Mouse (Mus musculus) ES-E14 (cell line): ENCODE results near the gene Nfatc2. TPM values are rescaled to one million over a fixed set of nuclear protein-coding genes. Genes with fewer than 3 reads are reported as not detected.
A peak's percentile ranks its signal among the peaks of the same experiment; 100 is the strongest.

Experiments used
- DNase-seq: peaks from one replicate; pipeline ENCODE4 v3.0.0-alpha.2; 2013; ENCODE audit warnings: low read depth, low spot score
- H3K27ac ChIP-seq: 2 replicates; pipeline ENCODE4 v1.5.1; 2012; ENCODE audit warnings: low read depth, mild to moderate bottlenecking, low read length, moderate library complexity, mixed read lengths; ENCODE audit not compliant: poor library complexity, insufficient read depth, severe bottlenecking
- H3K36me3 ChIP-seq: 2 replicates; pipeline ENCODE4 v1.6.1; 2012; ENCODE audit warnings: mild to moderate bottlenecking, low read length, moderate library complexity, mixed read lengths; ENCODE audit not compliant: control insufficient read depth, poor library complexity, insufficient read depth, severe bottlenecking
- H3K4me1 ChIP-seq, 2 experiments: fragments of 150-350 bp in 1 of 2; sonication (generic) in 1 of 2; 2 replicates each; pipeline ENCODE4 v1.6.1; 2012; ENCODE audit warnings: low read length in 2 of 2, mild to moderate bottlenecking in 1 of 2, mixed read lengths in 1 of 2; ENCODE audit not compliant: control insufficient read depth in 2 of 2, insufficient read depth in 2 of 2, poor library complexity in 1 of 2
- H3K4me3 ChIP-seq, 2 experiments: fragments of 150-350 bp in 1 of 2; sonication (generic) in 1 of 2; 2 replicates each; pipeline ENCODE4 v1.5.1; 2012; ENCODE audit warnings: low read length in 2 of 2, low read depth in 1 of 2, mild to moderate bottlenecking in 1 of 2, mixed read lengths in 1 of 2; ENCODE audit not compliant: insufficient read depth in 1 of 2, poor library complexity in 1 of 2, severe bottlenecking in 1 of 2
- H3K9ac ChIP-seq: 2 replicates; pipeline ENCODE4 v1.6.1; 2012; ENCODE audit warnings: low read depth, mild to moderate bottlenecking, low read length, mixed read lengths; ENCODE audit not compliant: poor library complexity, insufficient read depth, severe bottlenecking
- H3K9me3 ChIP-seq: fragments of 150-350 bp; sonication (generic); 2 replicates; pipeline ENCODE4 v1.6.1; 2012; ENCODE audit warnings: low read depth, mild to moderate bottlenecking, low read length; ENCODE audit not compliant: control insufficient read depth, insufficient read depth
- CHD2 ChIP-seq: IDR thresholded peaks from 2 replicates; pipeline ENCODE4 v1.6.1; 2014; ENCODE audit warnings: mild to moderate bottlenecking, low read depth, low read length, inconsistent platforms
- HCFC1 ChIP-seq: IDR thresholded peaks from 2 replicates; pipeline ENCODE4 v1.6.1; 2012; ENCODE audit warnings: low read length, inconsistent platforms, borderline replicate concordance; ENCODE audit not compliant: insufficient read depth
- MAFK ChIP-seq: IDR thresholded peaks from 2 replicates; pipeline ENCODE4 v1.6.1; 2014; ENCODE audit warnings: mild to moderate bottlenecking, low read depth, low read length, inconsistent platforms; ENCODE audit not compliant: insufficient read depth
- ZC3H11A ChIP-seq: IDR thresholded peaks from 2 replicates; pipeline ENCODE4 v1.6.1; 2012; ENCODE audit warnings: low read depth, mild to moderate bottlenecking, inconsistent platforms, low read length, borderline replicate concordance
- ZNF384 ChIP-seq: IDR thresholded peaks from 2 replicates; pipeline ENCODE4 v1.6.1; 2012; ENCODE audit warnings: low read depth, low read length, inconsistent platforms
- in situ Hi-C, 2 experiments: fragments of 600-800 bp; cut with MboI; formaldehyde crosslinking; loops; one replicate each; pipeline ENCODE4 v1.15.1; 2025; ENCODE audit warnings: low sequenced_read_pairs in 2 of 2, inconsistent platforms in 1 of 2; ENCODE audit not compliant: unreplicated experiment in 2 of 2
- total RNA-seq: library from RNA; depleted of rRNA; stranded (reverse); fragments of 300-350 nt; gene quantifications from 2 replicates; pipeline ENCODE4 v1.2.3, GENCODE M21; 2012

The Nfatc2 gene
- total RNA-seq, 1 experiment, result 2.0 TPM

DNA sequence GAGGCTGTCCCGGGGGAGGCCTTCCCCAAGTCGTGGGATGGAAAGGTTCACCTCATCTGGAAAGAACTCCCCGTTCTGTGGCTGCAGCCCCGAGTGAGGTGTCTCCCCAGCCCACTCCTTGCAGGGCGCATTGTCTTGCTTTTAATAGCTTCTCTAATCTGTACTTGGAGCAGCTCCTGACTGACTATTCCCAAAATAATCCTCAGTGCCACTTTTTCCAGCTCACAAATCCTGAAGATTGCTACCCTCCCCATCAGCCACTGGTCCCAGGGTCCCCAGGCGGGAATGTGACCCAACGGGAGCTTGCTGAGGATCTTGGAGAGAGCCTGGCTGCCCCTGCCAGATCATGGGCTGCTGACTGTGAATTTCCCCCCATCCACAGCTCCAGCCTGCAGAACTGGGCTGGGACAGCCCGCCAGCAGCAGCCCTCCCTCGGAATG is 6.7 kb upstream of the Nfatc2 start:
- H3K9ac ChIP-seq, result no peak overlapping the region
- no peak for DNase-seq
- H3K9me3 ChIP-seq, result no peaks in the 10 kb centered on the region
- in situ Hi-C loops, result no loop called here
- no peak overlapping the region for H3K4me3 ChIP-seq
- H3K4me1 ChIP-seq, result peaks cover 0 to 2% of the 10 kb centered on the region in 2 experiments; a peak in 2 of 4 replicates
- no peak overlapping the region for H3K27ac ChIP-seq
- TF ChIP-seq MAFK, result no peak
- no peak for TF ChIP-seq ZNF384
- TF ChIP-seq ZC3H11A, result no peak
- no peak for TF ChIP-seq HCFC1
- TF ChIP-seq CHD2, result no peak
- H3K36me3 ChIP-seq, result no peaks in the 10 kb centered on the region

DNA sequence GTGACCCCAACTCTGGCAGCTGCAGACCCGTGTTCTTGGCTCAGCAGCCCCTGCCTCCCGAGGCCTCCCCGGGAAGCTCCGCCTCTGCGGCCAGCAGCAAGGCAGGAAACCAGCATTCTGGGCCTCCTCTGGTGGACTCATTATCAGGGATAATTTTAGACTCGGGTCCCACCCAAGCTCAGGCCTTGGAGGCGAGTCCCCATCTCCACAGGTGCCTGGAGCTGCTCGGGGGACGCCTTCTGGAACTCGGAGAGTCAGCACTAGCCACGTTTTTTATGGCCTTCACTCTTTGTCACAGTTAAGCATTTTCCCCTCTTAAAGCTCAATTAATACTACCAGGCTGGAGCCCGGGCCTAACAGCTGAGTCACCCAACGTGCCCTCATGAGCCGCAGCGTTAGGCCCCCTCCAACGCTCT is 3.2 kb upstream of the Nfatc2 start:
- Histone ChIP-seq H3K36me3 (no peaks in the 10 kb centered on the region), H3K9me3 (no peaks in the 10 kb centered on the region), H3K9ac (no peak overlapping the region), H3K27ac (no peak overlapping the region), H3K4me3 (peak overlapping the region in 1 of 2 experiments; percentile 32; a peak in 1 of 4 replicates), H3K4me1 (peaks cover 0 to 2% of the 10 kb centered on the region in 2 experiments; a peak in 2 of 4 replicates)
- in situ Hi-C loops, result no loop called here
- no peak for DNase-seq
- TF ChIP-seq ZNF384 (no peak), MAFK (no peak), HCFC1 (no peak), CHD2 (no peak), ZC3H11A (no peak)

DNA sequence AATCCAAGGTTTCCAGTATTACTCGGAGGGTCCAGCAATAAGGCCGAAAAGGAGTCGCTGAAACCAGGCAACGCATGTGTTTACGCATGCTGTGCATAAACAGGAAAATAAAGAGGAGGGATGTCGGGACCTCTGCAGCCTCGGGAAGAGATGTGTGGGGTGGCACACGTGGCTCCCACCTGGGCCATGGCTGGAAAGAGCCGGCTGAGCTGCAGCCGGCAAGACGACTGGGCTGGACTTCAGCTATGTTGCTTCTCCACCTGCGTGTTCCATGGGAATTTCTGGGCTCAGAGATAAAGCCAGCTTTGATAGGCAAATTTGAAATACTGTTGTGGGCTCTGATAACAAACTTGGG is 907 bp upstream of the Nfatc2 start:
- no peak overlapping the region for H3K4me3 ChIP-seq
- DNase-seq, result no peak
- peaks cover 0 to 2% of the 10 kb centered on the region in 2 experiments; a peak in 2 of 4 replicates for H3K4me1 ChIP-seq
- no peaks in the 10 kb centered on the region for H3K9me3 ChIP-seq
- no peak overlapping the region for H3K27ac ChIP-seq
- H3K9ac ChIP-seq, result no peak overlapping the region
- in situ Hi-C loops, result no loop called here
- TF ChIP-seq CHD2 (no peak), HCFC1 (no peak)
- no peaks in the 10 kb centered on the region for H3K36me3 ChIP-seq

DNA sequence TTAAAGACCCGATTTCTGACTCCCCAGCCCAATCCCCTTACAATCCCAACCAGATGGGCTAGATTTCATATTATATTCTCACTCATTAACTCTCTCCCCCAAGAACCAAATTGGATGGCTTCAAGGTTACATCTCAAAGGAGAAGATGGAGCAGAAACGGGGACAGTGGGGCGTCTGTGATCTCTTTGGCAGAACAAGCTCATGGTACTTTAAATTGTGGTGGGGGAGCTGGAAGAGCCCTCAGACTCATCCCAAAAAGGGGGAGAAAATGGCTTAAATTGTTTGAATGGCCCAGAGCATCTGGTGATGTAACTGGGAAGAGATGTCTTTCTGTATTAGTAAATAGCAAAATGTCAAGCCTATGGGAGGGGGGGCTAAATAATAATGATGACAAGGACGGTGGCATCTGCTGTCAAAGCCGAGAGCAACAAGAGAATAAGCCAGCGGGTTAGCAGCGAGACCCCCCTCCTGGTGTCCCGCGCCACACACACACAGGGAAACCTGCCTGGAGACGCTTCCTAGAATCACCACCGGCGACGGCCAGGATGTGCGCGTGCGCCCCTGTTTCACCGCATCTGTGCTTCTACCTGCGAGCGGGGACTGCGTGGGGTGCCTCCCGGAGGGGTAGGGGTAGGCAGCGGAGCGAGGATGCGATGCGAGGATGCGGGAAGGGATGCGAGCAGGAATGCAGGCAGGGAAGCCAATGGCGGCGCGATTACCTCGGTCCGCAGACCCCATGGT is 537 bp downstream of the Nfatc2 start:
- Histone ChIP-seq H3K36me3 (no peaks in the 10 kb centered on the region), H3K4me3 (peak overlapping the region; percentile 51 to 60), H3K9ac (peak overlapping the region; percentile 6), H3K9me3 (no peaks in the 10 kb centered on the region), H3K27ac (no peak overlapping the region), H3K4me1 (peaks cover 0 to 2% of the 10 kb centered on the region in 2 experiments; a peak in 2 of 4 replicates)
- no peak for DNase-seq
- in situ Hi-C loops, result no loop called here
- TF ChIP-seq ZNF384 (no peak), MAFK (no peak), HCFC1 (no peak), CHD2 (no peak), ZC3H11A (no peak)

DNA sequence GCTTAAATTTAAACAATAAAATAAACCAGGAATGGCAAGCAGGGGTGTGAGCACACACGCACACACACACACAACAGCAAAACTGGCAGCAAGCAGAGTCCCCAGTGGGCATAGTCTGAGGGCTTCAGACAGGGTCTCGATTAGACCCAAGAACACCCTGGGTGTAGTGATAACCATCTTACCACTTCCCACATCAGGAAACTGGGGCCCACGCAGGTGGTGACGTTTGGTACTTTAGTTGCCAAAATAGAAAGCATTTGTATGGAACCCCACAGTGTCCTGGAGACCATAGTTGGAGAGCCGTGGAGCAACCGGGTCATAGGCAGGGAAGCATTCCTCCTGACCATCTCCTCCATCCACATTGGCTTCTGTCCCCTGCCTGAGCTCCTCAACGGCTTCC is 5.8 kb downstream of the Nfatc2 start:
- H3K9me3 ChIP-seq, result no peaks in the 10 kb centered on the region
- H3K4me1 ChIP-seq, result peaks cover 2 to 8% of the 10 kb centered on the region in 2 experiments; a peak in 3 of 4 replicates
- DNase-seq, result no peak
- H3K9ac ChIP-seq, result no peak overlapping the region
- H3K36me3 ChIP-seq, result no peaks in the 10 kb centered on the region
- TF ChIP-seq ZC3H11A (no peak), CHD2 (no peak), ZNF384 (no peak), MAFK (no peak), HCFC1 (no peak)
- in situ Hi-C loops, result no loop called here
- no peak overlapping the region for H3K4me3 ChIP-seq
- no peak overlapping the region for H3K27ac ChIP-seq
